Mouse (Mus musculus) G1E (cell line): ENCODE results near the gene Sae1. TPM values are rescaled to one million over a fixed set of nuclear protein-coding genes. Genes with fewer than 3 reads are reported as not detected.

Source experiments
- ATAC-seq: 2 replicates; pipeline ENCODE4 v1.8.0; 2016; ENCODE audit warnings: mild to moderate bottlenecking; ENCODE audit not compliant: insufficient number of reproducible peaks, poor library complexity, low FRiP score, severe bottlenecking; ENCODE audit errors: extremely low read depth
- DNase-seq: peaks from one replicate; pipeline ENCODE4 v3.0.0; 2012; ENCODE audit warnings: low spot score
- H3K27me3 ChIP-seq: 2 replicates; pipeline ENCODE4 v1.6.1; 2012; ENCODE audit warnings: mild to moderate bottlenecking, low read length, inconsistent platforms; ENCODE audit not compliant: insufficient read depth
- H3K36me3 ChIP-seq: replicated peaks from 2 replicates; pipeline ENCODE3; 2012; ENCODE audit warnings: mild to moderate bottlenecking, inconsistent platforms
- H3K4me1 ChIP-seq: 2 replicates; pipeline ENCODE4 v1.6.1; 2012; ENCODE audit warnings: low read depth, low read length, inconsistent platforms, mixed read lengths; ENCODE audit not compliant: insufficient read depth
- H3K4me3 ChIP-seq: 2 replicates; pipeline ENCODE4 v1.5.1; 2012; ENCODE audit warnings: low read depth, mild to moderate bottlenecking, inconsistent platforms, low read length, moderate library complexity, mixed read lengths
- H3K9me3 ChIP-seq: replicated peaks from 2 replicates; pipeline ENCODE4 v1.6.1; 2012; ENCODE audit warnings: inconsistent platforms
- CTCF ChIP-seq: IDR thresholded peaks from 2 replicates; pipeline ENCODE4 v1.5.1; 2012; ENCODE audit warnings: low read depth, low read length, inconsistent platforms, mixed read lengths
- GATA1 ChIP-seq: IDR thresholded peaks from 2 replicates; pipeline ENCODE4 v1.6.1; 2012; ENCODE audit warnings: borderline replicate concordance, low read length, inconsistent platforms, mixed read lengths
- GATA2 ChIP-seq: IDR thresholded peaks from 2 replicates; pipeline ENCODE4 v1.6.1; 2012; ENCODE audit warnings: low read depth, low read length, inconsistent platforms, borderline replicate concordance
- POLR2AphosphoS5 ChIP-seq: IDR thresholded peaks from 2 replicates; pipeline ENCODE4 v1.6.1; 2012; ENCODE audit warnings: low read depth, low read length, inconsistent platforms; ENCODE audit not compliant: insufficient replicate concordance
- TAL1 ChIP-seq: conservative IDR thresholded peaks from 2 replicates; pipeline ENCODE4 v1.6.1; 2012; ENCODE audit warnings: low read depth, low read length, inconsistent platforms, mixed read lengths
- polyA plus RNA-seq: library from polyadenylated mRNA; stranded (reverse); fragments of >175 nt; gene quantifications from 2 replicates; pipeline ENCODE4 v1.2.3, GENCODE M21; 2012
- total RNA-seq, 2 experiments: library from RNA; stranded (forward) in 1 of 2; stranded (reverse) in 1 of 2; fragments of 200-1000 nt in 1 of 2; fragments of >200 nt in 1 of 2; fragmentation: Nextera tagmentation in 1 of 2; gene quantifications; 2 replicates each; pipeline ENCODE4 v1.2.3; 2014 to 2017

Sae1 gene
- total and polyA plus RNA-seq, 3 experiments, result 49.5 to 383 (median 105) TPM

- H3K36me3 ChIP-seq, result no peaks in the 10 kb centered on the region
- ATAC-seq (peak; percentile 34), DNase-seq (peak; percentile 79)
- H3K4me3 ChIP-seq, result peak overlapping the region; percentile 65; the same call in 1 of the 2 replicates
- no peaks in the 10 kb centered on the region for H3K9me3 ChIP-seq
- TF ChIP-seq TAL1 (no peak), CTCF (no peak), POLR2AphosphoS5 (no peak), GATA2 (no peak), GATA1 (no peak)
- H3K27me3 ChIP-seq, result peaks cover 2% of the 10 kb centered on the region; the same call in 1 of the 2 replicates
- H3K4me1 ChIP-seq, result peaks cover 40% of the 10 kb centered on the region
These were observed 90.7 kb downstream of the Sae1 start for GRCm38 (mm10) chr7:16296766-16297390.

DNA sequence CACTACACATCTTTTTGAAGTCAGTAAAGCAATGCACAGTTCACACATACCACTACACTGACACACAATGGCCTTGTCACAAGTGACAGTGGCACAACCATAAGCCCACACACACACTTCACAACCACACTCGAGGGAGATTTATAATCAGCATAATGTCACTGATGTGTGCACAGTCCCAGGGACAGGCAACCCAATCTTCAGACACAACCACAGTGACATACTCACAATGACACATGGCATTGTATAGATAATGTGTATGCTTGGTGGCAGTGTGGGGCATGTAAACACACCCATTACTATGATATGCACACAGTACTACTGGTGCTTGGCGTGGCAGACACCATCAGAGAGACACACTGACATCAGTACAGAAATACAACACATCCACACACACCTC, 91.5 kb downstream of the Sae1 start:
- Histone ChIP-seq H3K9me3 (no peaks in the 10 kb centered on the region), H3K4me3 (0 out of 2 replicates have a peak overlapping the region, but pooled peaks have one; percentile 3), H3K36me3 (no peaks in the 10 kb centered on the region), H3K4me1 (peaks cover 40% of the 10 kb centered on the region), H3K27me3 (peaks cover 2% of the 10 kb centered on the region; the same call in 1 of the 2 replicates)
- ATAC-seq (no peak), DNase-seq (no peak)
- TF ChIP-seq TAL1, result no peak
- TF ChIP-seq GATA1, result no peak
- no peak for TF ChIP-seq CTCF
- TF ChIP-seq GATA2, result no peak
- TF ChIP-seq POLR2AphosphoS5, result no peak

- Histone ChIP-seq H3K4me3 (peak overlapping the region; percentile 69), H3K9me3 (no peaks in the 10 kb centered on the region), H3K27me3 (peaks cover 2% of the 10 kb centered on the region; the same call in 1 of the 2 replicates), H3K36me3 (no peaks in the 10 kb centered on the region), H3K4me1 (peaks cover 40% of the 10 kb centered on the region)
- DNase-seq, result peak; percentile 97
- TF ChIP-seq POLR2AphosphoS5 (no peak), GATA1 (no peak), CTCF (no peak), TAL1 (no peak), GATA2 (no peak)
- peak; percentile 71 for ATAC-seq
These were observed 92.2 kb downstream of the Sae1 start for GRCm38 (mm10) chr7:16295321-16295900.

- no peaks in the 10 kb centered on the region for H3K36me3 ChIP-seq
- peak; percentile 77 for ATAC-seq
- no peak for TF ChIP-seq GATA2
- peak; percentile 68 for TF ChIP-seq CTCF
- TF ChIP-seq TAL1, result peak; percentile 89
- H3K4me1 ChIP-seq, result peaks cover 39% of the 10 kb centered on the region
- H3K9me3 ChIP-seq, result no peaks in the 10 kb centered on the region
- peaks cover 2% of the 10 kb centered on the region; the same call in 1 of the 2 replicates for H3K27me3 ChIP-seq
- peak; percentile 83 for DNase-seq
- H3K4me3 ChIP-seq, result peak overlapping the region; percentile 69
These were observed 92.8 kb downstream of the Sae1 start for GRCm38 (mm10) chr7:16294837-16295236.

DNA sequence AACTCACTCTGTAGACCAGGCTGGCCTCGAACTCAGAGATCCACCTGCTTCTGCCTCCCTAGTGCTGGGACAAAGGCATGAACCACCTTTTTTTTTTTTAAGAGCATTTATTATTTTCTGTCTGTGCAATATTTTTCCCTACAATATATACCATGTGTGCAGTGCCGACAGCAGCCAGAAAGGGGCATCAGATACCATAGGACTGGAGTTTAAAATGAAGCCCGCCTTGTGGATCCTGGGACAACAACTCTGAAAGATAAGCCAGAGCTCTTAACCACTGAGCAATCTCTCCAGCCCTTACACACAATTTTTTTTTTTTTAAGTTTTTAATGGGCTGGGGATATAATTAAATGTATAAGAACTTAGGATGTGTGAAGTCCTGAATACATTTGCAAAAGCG, 93.3 kb downstream of the Sae1 start:
- DNase-seq, result no peak
- no peaks in the 10 kb centered on the region for H3K9me3 ChIP-seq
- TF ChIP-seq GATA2, result no peak
- no peak for TF ChIP-seq POLR2AphosphoS5
- TF ChIP-seq GATA1, result no peak
- TF ChIP-seq TAL1, result no peak
- TF ChIP-seq CTCF, result no peak
- ATAC-seq, result no peak
- H3K36me3 ChIP-seq, result no peaks in the 10 kb centered on the region
- no peaks in the 10 kb centered on the region for H3K27me3 ChIP-seq
- H3K4me3 ChIP-seq, result no peak overlapping the region
- peaks cover 34% of the 10 kb centered on the region for H3K4me1 ChIP-seq

DNA sequence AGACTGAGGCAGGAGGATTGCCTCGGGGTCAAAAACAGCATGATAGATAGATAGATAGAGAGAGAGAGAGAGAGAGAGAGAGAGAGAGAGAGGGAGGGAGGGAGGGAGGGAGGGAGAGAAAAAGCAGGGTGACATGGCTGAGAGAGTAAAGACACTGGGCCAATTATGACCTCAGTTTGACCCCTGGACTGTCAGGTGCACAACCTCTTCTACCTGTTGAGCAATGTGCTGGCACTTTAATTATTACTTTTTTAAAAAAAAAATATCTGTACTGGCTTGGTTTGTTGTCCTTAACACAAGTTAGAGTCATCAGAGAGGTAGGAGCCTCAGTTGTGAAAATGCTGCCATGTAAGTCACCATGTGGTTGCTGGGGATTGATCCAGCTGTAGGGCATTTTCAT, 99.8 kb downstream of the Sae1 start:
- ATAC-seq (no peak), DNase-seq (no peak)
- Histone ChIP-seq H3K9me3 (no peaks in the 10 kb centered on the region), H3K36me3 (peaks cover 21% of the 10 kb centered on the region), H3K27me3 (no peaks in the 10 kb centered on the region), H3K4me1 (peaks cover 26% of the 10 kb centered on the region), H3K4me3 (no peak overlapping the region)
- TF ChIP-seq TAL1, result no peak
- TF ChIP-seq GATA2, result no peak
- TF ChIP-seq CTCF, result no peak
- no peak for TF ChIP-seq GATA1
- TF ChIP-seq POLR2AphosphoS5, result no peak
